Mouse (Mus musculus): ENCODE data around the gene Chd5. TPM values are rescaled to one million over a fixed set of nuclear protein-coding genes. Genes with fewer than 3 reads are reported as not detected.
A peak's percentile ranks its signal among the peaks of the same experiment; 100 is the strongest.

The Chd5 gene
- polyA plus RNA-seq, 1 experiment from 2014 or later, result not detected

GRCm38 (mm10) chr4:152315498-152316213 lies 22.8 kb upstream of the Chd5 start:
- H3K27ac ChIP-seq (ENCODE audit: low read depth), result no peak overlapping the region
- DNase-seq (no peak), ATAC-seq (no peak)
- peaks cover 70% of the 10 kb centered on the region for H3K27me3 ChIP-seq (ENCODE audit: insufficient read depth, low read length)
- no peak overlapping the region for H3K9ac ChIP-seq (replicated peaks)
- 1% methylated on average over 43 of the region's 43 CpGs for whole genome bisulfite sequencing (ENCODE audit: insufficient replicate concordance)
- H3K4me1 ChIP-seq (ENCODE audit: insufficient read depth), result peaks cover 9% of the 10 kb centered on the region
- H3K4me3 ChIP-seq (ENCODE audit: low read depth, low read length), result peak overlapping the region; percentile 13; the same call in 1 of the 2 replicates
- no peaks in the 10 kb centered on the region for H3K36me3 ChIP-seq (replicated peaks; ENCODE audit: insufficient read depth, low read length)
- H3K9me3 ChIP-seq (ENCODE audit: low read length), result no peaks in the 10 kb centered on the region
- TF ChIP-seq CTCF (IDR thresholded peaks at IDR 0.05; ENCODE audit: low read depth), result no peak
- TF ChIP-seq EP300 (IDR thresholded peaks at IDR 0.05; ENCODE audit: low read depth), result no peak
- H3K4me2 ChIP-seq (ENCODE audit: low read depth, low read length), result peak overlapping the region; percentile 22; the same call in 1 of the 2 replicates

- Histone ChIP-seq H3K27ac (ENCODE audit: low read depth) (no peak overlapping the region), H3K4me1 (ENCODE audit: insufficient read depth) (peaks cover 9% of the 10 kb centered on the region), H3K36me3 (replicated peaks; ENCODE audit: insufficient read depth, low read length) (no peaks in the 10 kb centered on the region), H3K4me2 (ENCODE audit: low read depth, low read length) (no peak overlapping the region), H3K9me3 (ENCODE audit: low read length) (no peaks in the 10 kb centered on the region), H3K27me3 (ENCODE audit: insufficient read depth, low read length) (peaks cover 54% of the 10 kb centered on the region), H3K4me3 (ENCODE audit: low read depth, low read length) (no peak overlapping the region), H3K9ac (replicated peaks) (no peak overlapping the region)
- TF ChIP-seq EP300 (IDR thresholded peaks at IDR 0.05; ENCODE audit: low read depth) (no peak), CTCF (IDR thresholded peaks at IDR 0.05; ENCODE audit: low read depth) (no peak)
- ATAC-seq, result no peak
- DNase-seq, result no peak
- 73% methylated on average over 6 of the region's 6 CpGs for WGBS (ENCODE audit: insufficient replicate concordance)
Measured at GRCm38 (mm10) chr4:152317631-152318033, 20.8 kb upstream of the Chd5 start.

GRCm38 (mm10) chr4:152318517-152319234 lies 19.8 kb upstream of the Chd5 start, which contains the start of gene Rnf207:
Rnf207 (minus strand) TSS chr4:152318993.
- 6% methylated on average over 26 of the region's 26 CpGs for WGBS (ENCODE audit: insufficient replicate concordance)
- Histone ChIP-seq H3K9ac (replicated peaks) (no peak within 1 kb of the TSS), H3K4me2 (ENCODE audit: low read depth, low read length) (peak within 1 kb of the TSS; percentile 47), H3K36me3 (replicated peaks; ENCODE audit: insufficient read depth, low read length) (no peaks in the 10 kb centered on the region), H3K4me3 (ENCODE audit: low read depth, low read length) (no peak within 1 kb of the TSS), H3K9me3 (ENCODE audit: low read length) (no peaks in the 10 kb centered on the region), H3K4me1 (ENCODE audit: insufficient read depth) (peaks cover 9% of the 10 kb centered on the region), H3K27me3 (ENCODE audit: insufficient read depth, low read length) (peaks cover 43% of the 10 kb centered on the region), H3K27ac (ENCODE audit: low read depth) (no peak within 1 kb of the TSS)
- TF ChIP-seq EP300 (IDR thresholded peaks at IDR 0.05; ENCODE audit: low read depth) (no peak), CTCF (IDR thresholded peaks at IDR 0.05; ENCODE audit: low read depth) (peak; percentile 65)
- peak; percentile 48; the same call in 1 of the 2 replicates for ATAC-seq
- peak; percentile 65 for DNase-seq

- TF ChIP-seq EP300 (IDR thresholded peaks at IDR 0.05; ENCODE audit: low read depth) (no peak), CTCF (IDR thresholded peaks at IDR 0.05; ENCODE audit: low read depth) (no peak)
- WGBS (ENCODE audit: insufficient replicate concordance), result 59% methylated on average over 5 of the region's 5 CpGs
Measured at GRCm38 (mm10) chr4:152321464-152321863, 17.0 kb upstream of the Chd5 start.

GRCm38 (mm10) chr4:152324641-152325562 lies 13.5 kb upstream of the Chd5 start:
- Histone ChIP-seq H3K9me3 (ENCODE audit: low read length) (no peaks in the 10 kb centered on the region), H3K4me1 (ENCODE audit: insufficient read depth) (peaks cover 7% of the 10 kb centered on the region), H3K36me3 (replicated peaks; ENCODE audit: insufficient read depth, low read length) (peaks cover 14% of the 10 kb centered on the region), H3K27ac (ENCODE audit: low read depth) (no peak overlapping the region), H3K9ac (replicated peaks) (peak overlapping the region; percentile 45; the same call in 1 of the 2 replicates), H3K4me2 (ENCODE audit: low read depth, low read length) (peak overlapping the region; percentile 88), H3K27me3 (ENCODE audit: insufficient read depth, low read length) (no peaks in the 10 kb centered on the region), H3K4me3 (ENCODE audit: low read depth, low read length) (peak overlapping the region; percentile 91)
- DNase-seq (no peak), ATAC-seq (peak; percentile 5)
- WGBS (ENCODE audit: insufficient replicate concordance), result 51% methylated on average over 16 of the region's 16 CpGs
- TF ChIP-seq EP300 (IDR thresholded peaks at IDR 0.05; ENCODE audit: low read depth) (no peak), CTCF (IDR thresholded peaks at IDR 0.05; ENCODE audit: low read depth) (no peak)

More at GRCm38 (mm10) chr4:152321464-152321863, 17.0 kb upstream of the Chd5 start:
- H3K36me3 ChIP-seq (replicated peaks; ENCODE audit: insufficient read depth, low read length), result no peaks in the 10 kb centered on the region
- H3K9ac ChIP-seq (replicated peaks), result no peak overlapping the region
- H3K4me3 ChIP-seq (ENCODE audit: low read depth, low read length), result no peak overlapping the region
- ATAC-seq, result no peak
- peaks cover 15% of the 10 kb centered on the region for H3K27me3 ChIP-seq (ENCODE audit: insufficient read depth, low read length)
- peaks cover 6% of the 10 kb centered on the region for H3K4me1 ChIP-seq (ENCODE audit: insufficient read depth)
- H3K4me2 ChIP-seq (ENCODE audit: low read depth, low read length), result no peak overlapping the region
- no peak for DNase-seq
- no peaks in the 10 kb centered on the region for H3K9me3 ChIP-seq (ENCODE audit: low read length)
- no peak overlapping the region for H3K27ac ChIP-seq (ENCODE audit: low read depth)

All from liver, postnatal 0 days (tissue).